Mouse (Mus musculus): Measurements from ENCODE around the gene Fam89a. TPM values are rescaled to one million over a fixed set of nuclear protein-coding genes. Genes with fewer than 3 reads are reported as not detected.

Gene Fam89a
- polyA plus RNA-seq, 1 experiment from 2014 or later, result 3.7 TPM

GRCm38 (mm10) chr8:124746661-124747060 is 5.0 kb downstream of the Fam89a start:
- Histone ChIP-seq H3K4me1 (peaks cover 12% of the 10 kb centered on the region), H3K27ac (no peak overlapping the region), H3K4me2 (replicated peaks) (no peak overlapping the region), H3K27me3 (peaks cover 30% of the 10 kb centered on the region), H3K36me3 (peaks cover under 1% of the 10 kb centered on the region; the same call in 1 of the 2 replicates), H3K4me3 (no peak overlapping the region), H3K9ac (no peak overlapping the region), H3K9me3 (0 out of 2 replicates have a peak, but pooled peaks cover 3% of the 10 kb centered on the region)
- no peak for ATAC-seq (ENCODE audit: low FRiP score, low read depth)
- whole genome bisulfite sequencing, result 70% methylated on average over 13 of the region's 13 CpGs

DNA sequence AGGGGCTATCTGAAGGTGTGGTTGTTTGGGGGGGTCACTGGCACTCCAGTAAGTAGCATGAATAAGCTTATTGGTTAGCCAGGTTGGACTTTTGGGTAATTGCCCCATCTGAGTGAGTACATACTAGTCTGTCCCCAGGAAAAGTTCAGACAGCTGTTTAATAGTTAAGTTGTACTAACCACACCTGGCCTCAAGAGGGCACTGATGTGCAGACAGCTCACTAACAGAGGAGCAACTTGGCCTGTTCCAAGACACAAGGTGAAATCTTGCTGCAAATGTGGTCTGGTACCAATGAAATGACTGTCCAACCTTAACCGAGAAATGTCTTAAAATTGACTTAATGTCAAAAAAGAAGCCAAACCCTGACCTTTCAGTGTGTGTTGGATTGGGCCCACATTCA is 12.4 kb downstream of the Fam89a start:
- Histone ChIP-seq H3K36me3 (peaks cover 56% of the 10 kb centered on the region), H3K9me3 (no peaks in the 10 kb centered on the region), H3K4me2 (replicated peaks) (no peak overlapping the region), H3K4me3 (no peak overlapping the region), H3K4me1 (no peaks in the 10 kb centered on the region), H3K27me3 (no peaks in the 10 kb centered on the region), H3K27ac (no peak overlapping the region), H3K9ac (no peak overlapping the region)
- ATAC-seq (ENCODE audit: low FRiP score, low read depth), result no peak
- 69% methylated on average over 1 of the region's 1 CpGs for WGBS

- Histone ChIP-seq H3K4me3 (no peak overlapping the region), H3K4me1 (no peaks in the 10 kb centered on the region), H3K9me3 (no peaks in the 10 kb centered on the region), H3K27me3 (no peaks in the 10 kb centered on the region), H3K4me2 (replicated peaks) (no peak overlapping the region), H3K36me3 (peaks cover 81% of the 10 kb centered on the region), H3K9ac (no peak overlapping the region), H3K27ac (no peak overlapping the region)
- WGBS, result 55% methylated on average over 3 of the region's 3 CpGs
- no peak for ATAC-seq (ENCODE audit: low FRiP score, low read depth)
Observed at GRCm38 (mm10) chr8:124735371-124735911, 16.2 kb downstream of the Fam89a start.

GRCm38 (mm10) chr8:124732828-124733227 is 18.8 kb downstream of the Fam89a start:
- Histone ChIP-seq H3K4me3 (no peak overlapping the region), H3K36me3 (peaks cover 92% of the 10 kb centered on the region), H3K27me3 (no peaks in the 10 kb centered on the region), H3K9me3 (no peaks in the 10 kb centered on the region), H3K9ac (no peak overlapping the region), H3K4me2 (replicated peaks) (no peak overlapping the region), H3K4me1 (no peaks in the 10 kb centered on the region), H3K27ac (no peak overlapping the region)
- WGBS, result 92% methylated on average over 8 of the region's 8 CpGs
- ATAC-seq (ENCODE audit: low FRiP score, low read depth), result no peak

DNA sequence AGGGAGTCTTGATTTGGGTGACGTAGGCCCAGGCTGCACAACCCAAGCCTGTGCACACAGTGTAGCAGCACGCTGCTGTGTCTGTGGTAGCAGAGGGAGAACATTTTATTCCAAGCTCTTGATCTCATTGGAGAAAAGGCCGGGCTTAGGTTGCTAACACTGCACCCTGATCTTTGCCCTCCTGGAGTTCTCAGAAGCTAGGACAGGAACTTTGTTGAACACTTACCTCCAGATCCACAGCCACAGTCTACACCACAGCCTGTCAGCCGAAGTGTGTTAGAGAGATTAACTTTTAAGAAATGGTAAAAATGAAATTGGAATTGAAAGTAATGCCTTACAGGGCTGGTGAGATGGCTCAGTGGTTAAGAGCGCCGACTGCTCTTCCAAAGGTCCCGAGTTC is 27.3 kb downstream of the Fam89a start:
- WGBS, result 95% methylated on average over 7 of the region's 7 CpGs
- ATAC-seq (ENCODE audit: low FRiP score, low read depth), result no peak
- Histone ChIP-seq H3K4me1 (peaks cover 24% of the 10 kb centered on the region), H3K9ac (no peak overlapping the region), H3K36me3 (peaks cover 32% of the 10 kb centered on the region), H3K4me2 (replicated peaks) (no peak overlapping the region), H3K4me3 (no peak overlapping the region), H3K27me3 (no peaks in the 10 kb centered on the region), H3K9me3 (no peaks in the 10 kb centered on the region), H3K27ac (no peak overlapping the region)

- Histone ChIP-seq H3K27me3 (no peaks in the 10 kb centered on the region), H3K4me2 (replicated peaks) (peak within 1 kb of the TSS; percentile 95), H3K27ac (no peak within 1 kb of the TSS), H3K4me3 (peak within 1 kb of the TSS; percentile 94), H3K36me3 (peaks cover 15% of the 10 kb centered on the region), H3K9ac (peak within 1 kb of the TSS; percentile 89), H3K9me3 (no peaks in the 10 kb centered on the region), H3K4me1 (peaks cover 24% of the 10 kb centered on the region)
- ATAC-seq (ENCODE audit: low FRiP score, low read depth), result peak; percentile 100
- WGBS, result under 1% methylated on average over 57 of the region's 59 CpGs
Observed at GRCm38 (mm10) chr8:124721862-124722515, 29.6 kb downstream of the Fam89a start, which contains the start of the genes Ttc13 and Arv1. Ttc13 (minus strand) TSS chr8:124721983. Arv1 (plus strand) TSS chr8:124722139.

GRCm38 (mm10) chr8:124720938-124721861 is 30.4 kb downstream of the Fam89a start:
- Histone ChIP-seq H3K4me3 (peak overlapping the region; percentile 94), H3K4me1 (peaks cover 24% of the 10 kb centered on the region), H3K9ac (peak overlapping the region; percentile 89), H3K27ac (no peak overlapping the region), H3K9me3 (no peaks in the 10 kb centered on the region), H3K4me2 (replicated peaks) (peak overlapping the region; percentile 95), H3K36me3 (peaks cover 8% of the 10 kb centered on the region), H3K27me3 (no peaks in the 10 kb centered on the region)
- 3% methylated on average over 30 of the region's 31 CpGs for WGBS
- ATAC-seq (ENCODE audit: low FRiP score, low read depth), result peak; percentile 64

DNA sequence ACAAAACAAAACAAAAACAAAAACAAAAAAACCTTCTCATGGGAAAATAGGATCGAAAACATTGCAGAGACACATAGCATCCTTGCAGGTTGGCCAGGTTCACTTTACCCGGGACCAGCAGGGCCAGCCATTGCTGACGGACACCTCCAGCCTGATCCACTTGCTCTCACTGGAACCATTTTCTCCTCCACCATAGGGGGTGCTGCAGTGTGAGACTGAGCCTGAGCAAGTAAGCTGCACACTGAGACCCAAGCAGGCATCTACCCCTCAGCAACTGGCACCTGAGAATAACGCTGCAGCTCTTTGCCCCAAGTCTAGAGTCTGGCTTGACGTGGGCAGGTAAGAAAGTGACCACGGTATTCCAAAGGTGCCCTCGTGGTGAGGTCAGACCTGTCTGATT is 31.5 kb downstream of the Fam89a start:
- Histone ChIP-seq H3K4me2 (replicated peaks) (no peak overlapping the region), H3K9ac (no peak overlapping the region), H3K4me1 (peaks cover 24% of the 10 kb centered on the region), H3K36me3 (peaks cover 4% of the 10 kb centered on the region; the same call in 1 of the 2 replicates), H3K27ac (no peak overlapping the region), H3K9me3 (no peaks in the 10 kb centered on the region), H3K27me3 (no peaks in the 10 kb centered on the region), H3K4me3 (no peak overlapping the region)
- ATAC-seq (ENCODE audit: low FRiP score, low read depth), result no peak
- 79% methylated on average over 7 of the region's 7 CpGs for WGBS

DNA sequence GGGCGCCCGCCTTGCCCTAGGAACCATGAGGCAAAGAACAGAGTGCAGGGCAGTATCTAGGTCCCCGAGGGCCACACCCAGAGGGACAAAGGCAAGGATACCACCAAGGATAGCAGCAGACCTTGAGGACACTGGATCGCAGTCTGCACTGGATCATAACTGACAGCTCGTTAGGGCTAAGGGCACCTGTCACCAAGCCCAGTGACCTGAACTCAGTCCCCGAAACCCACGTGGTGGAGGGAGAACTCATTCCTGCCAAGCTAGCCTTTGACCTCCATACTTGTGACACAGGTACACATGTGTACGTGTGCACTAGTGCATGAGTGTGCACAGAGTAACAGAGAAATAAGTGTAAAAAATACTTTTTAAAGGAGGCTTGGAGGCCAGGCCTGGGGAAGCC is 35.9 kb downstream of the Fam89a start:
- no peak for ATAC-seq (ENCODE audit: low FRiP score, low read depth)
- Histone ChIP-seq H3K36me3 (peaks cover 37% of the 10 kb centered on the region), H3K4me3 (no peak overlapping the region), H3K9me3 (no peaks in the 10 kb centered on the region), H3K27ac (no peak overlapping the region), H3K4me1 (peaks cover 7% of the 10 kb centered on the region), H3K4me2 (replicated peaks) (no peak overlapping the region), H3K9ac (no peak overlapping the region), H3K27me3 (no peaks in the 10 kb centered on the region)
- 85% methylated on average over 8 of the region's 8 CpGs for WGBS

DNA sequence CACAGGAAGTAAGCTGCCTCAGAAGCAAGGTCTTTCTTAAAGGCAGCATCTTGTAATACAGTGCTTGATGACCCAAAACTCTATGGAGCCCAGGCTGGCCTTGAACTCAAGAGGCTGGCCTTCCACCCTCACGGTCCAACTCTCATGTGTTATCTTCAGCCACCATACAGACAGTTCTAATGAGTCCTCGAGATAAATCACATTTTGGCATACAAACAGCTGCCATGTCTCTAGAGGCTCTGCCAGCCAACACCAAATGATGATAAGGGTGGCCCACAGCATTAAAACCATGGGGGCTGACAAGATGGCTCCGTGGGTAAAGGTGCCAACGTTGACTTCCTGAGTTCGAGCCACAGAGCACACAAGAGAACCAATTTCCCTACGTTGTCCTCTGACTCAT is 38.4 kb downstream of the Fam89a start:
- no peaks in the 10 kb centered on the region for H3K4me1 ChIP-seq
- no peak for ATAC-seq (ENCODE audit: low FRiP score, low read depth)
- H3K27ac ChIP-seq, result no peak overlapping the region
- no peaks in the 10 kb centered on the region for H3K27me3 ChIP-seq
- no peak overlapping the region for H3K9ac ChIP-seq
- 92% methylated on average over 6 of the region's 6 CpGs for WGBS
- peaks cover 51% of the 10 kb centered on the region for H3K36me3 ChIP-seq
- no peak overlapping the region for H3K4me2 ChIP-seq (replicated peaks)
- H3K4me3 ChIP-seq, result no peak overlapping the region
- no peaks in the 10 kb centered on the region for H3K9me3 ChIP-seq

- H3K9ac ChIP-seq, result no peak overlapping the region
- no peaks in the 10 kb centered on the region for H3K9me3 ChIP-seq
- H3K27ac ChIP-seq, result no peak overlapping the region
- no peaks in the 10 kb centered on the region for H3K27me3 ChIP-seq
- H3K4me2 ChIP-seq (replicated peaks), result no peak overlapping the region
- WGBS, result 95% methylated on average over 8 of the region's 8 CpGs
- H3K36me3 ChIP-seq, result peaks cover 49% of the 10 kb centered on the region
- ATAC-seq (ENCODE audit: low FRiP score, low read depth), result no peak
- H3K4me1 ChIP-seq, result no peaks in the 10 kb centered on the region
- H3K4me3 ChIP-seq, result no peak overlapping the region
Observed at GRCm38 (mm10) chr8:124705823-124706222, 45.8 kb downstream of the Fam89a start.

GRCm38 (mm10) chr8:124704376-124704775 is 47.3 kb downstream of the Fam89a start:
- WGBS, result 89% methylated on average over 4 of the region's 4 CpGs
- Histone ChIP-seq H3K36me3 (peaks cover 55% of the 10 kb centered on the region), H3K27ac (no peak overlapping the region), H3K27me3 (no peaks in the 10 kb centered on the region), H3K4me1 (no peaks in the 10 kb centered on the region), H3K9me3 (no peaks in the 10 kb centered on the region), H3K9ac (no peak overlapping the region), H3K4me3 (no peak overlapping the region), H3K4me2 (replicated peaks) (no peak overlapping the region)
- no peak for ATAC-seq (ENCODE audit: low FRiP score, low read depth)
